Mouse (Mus musculus) kidney, adult 2 months (tissue): Measurements from ENCODE around the gene Slc25a11.

ENCODE experiments used
- CTCF ChIP-seq: fragments of 200-500 bp; conservative IDR thresholded peaks from 2 replicates; pipeline ENCODE4 v1.5.1; 2011; ENCODE audit warnings: low read depth, mild to moderate bottlenecking, control low read depth, low read length, moderate library complexity, mixed read lengths; ENCODE audit not compliant: insufficient read depth, insufficient read length
- POLR2A ChIP-seq: fragments of 200-500 bp; IDR thresholded peaks from one replicate; pipeline ENCODE4 v1.6.1; 2011; ENCODE audit warnings: low read depth, low read length, control low read depth

DNA sequence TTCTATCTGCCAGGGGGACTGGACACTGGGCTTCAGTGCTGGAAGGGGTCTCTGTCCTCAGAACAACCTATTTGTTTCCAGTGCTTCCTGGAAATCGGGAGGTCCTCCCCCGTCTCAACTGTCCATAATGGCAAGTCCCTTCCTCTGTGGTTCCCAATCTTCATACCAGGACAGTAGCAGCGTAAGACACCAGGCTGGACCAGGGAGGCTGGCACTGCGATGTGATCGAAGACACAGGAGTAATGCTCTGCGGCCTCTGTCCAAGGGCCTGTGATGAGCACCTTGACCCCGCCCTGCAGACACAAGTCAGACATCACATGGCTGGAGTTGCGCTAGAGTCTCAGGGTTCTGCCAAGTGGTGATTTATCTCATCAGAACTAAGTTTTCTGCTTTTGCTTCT, 32.1 kb upstream of the Slc25a11 start:
- TF ChIP-seq CTCF (no peak), POLR2A (no peak)
